Mouse (Mus musculus) ES-CJ7 (cell line): ENCODE measurements at regions not wholly inside any gene's neighbourhood (a gene's known extent, or its start where the extent isn't known, plus 50 kb on each side); places are given as distances from the start of the nearest gene placed in this dataset.

ENCODE experiments used
- DNase-seq: peaks from one replicate; pipeline ENCODE4 v3.0.0; 2011; ENCODE audit warnings: low read depth, low spot score

DNA sequence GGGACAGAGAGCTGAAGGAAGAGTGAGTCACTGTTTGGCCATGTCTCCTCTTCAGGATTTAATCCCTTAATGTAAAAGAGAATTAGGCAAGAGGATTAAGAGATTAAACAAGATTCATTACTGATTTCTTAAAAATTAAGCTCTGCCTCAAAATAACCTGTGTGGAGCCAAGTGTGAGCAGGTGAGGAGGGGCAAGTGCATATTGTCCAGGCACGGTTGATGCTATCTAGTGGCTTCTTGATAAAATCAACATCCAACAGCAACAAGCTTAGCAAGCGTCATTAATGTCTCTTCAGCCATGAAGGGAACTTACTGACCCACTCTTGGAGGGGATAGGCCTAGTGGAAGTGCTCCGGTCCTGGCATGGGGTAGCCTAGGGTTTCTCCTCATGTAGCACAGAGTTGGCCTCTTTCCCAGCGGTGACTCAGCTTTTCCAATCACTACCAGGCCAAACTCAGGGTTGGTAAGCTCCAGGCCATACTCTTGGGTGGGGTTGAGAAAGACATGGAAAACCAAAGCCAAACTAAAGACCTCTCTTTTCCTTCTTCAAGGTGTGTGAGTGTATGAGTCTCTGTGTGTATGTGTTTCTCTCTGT is 55.0 kb upstream of the Ubr2 start:
- no peak for DNase-seq

GRCm38 (mm10) chr17:47064592-47065306 is 54.4 kb upstream of the Ubr2 start:
- no peak for DNase-seq

DNA sequence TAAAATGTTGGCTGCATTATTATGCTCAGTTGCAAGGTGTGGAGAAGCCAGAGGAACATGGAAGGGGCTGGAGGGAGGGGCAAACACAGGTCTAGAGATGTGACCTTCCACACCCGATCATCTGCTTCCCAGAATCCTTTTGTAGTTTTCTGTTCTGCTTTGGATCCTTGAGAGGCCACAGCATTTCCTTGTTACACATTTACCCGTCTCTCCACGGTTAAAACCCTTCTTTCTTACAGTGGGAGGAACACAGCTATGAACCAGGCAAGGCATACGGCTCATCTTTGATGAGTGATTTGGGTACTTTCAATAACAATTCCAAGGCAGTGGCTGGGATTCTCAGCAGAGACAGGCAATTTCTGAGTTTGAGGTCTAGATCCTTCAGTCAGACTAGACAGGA is 53.6 kb upstream of the Ubr2 start:
- no peak for DNase-seq

- DNase-seq, result no peak
Measured at GRCm38 (mm10) chr17:47061031-47061620, 50.8 kb upstream of the Ubr2 start.
